ENCODE assay signal across 8 mouse cellular contexts in the genomic region with DNA sequence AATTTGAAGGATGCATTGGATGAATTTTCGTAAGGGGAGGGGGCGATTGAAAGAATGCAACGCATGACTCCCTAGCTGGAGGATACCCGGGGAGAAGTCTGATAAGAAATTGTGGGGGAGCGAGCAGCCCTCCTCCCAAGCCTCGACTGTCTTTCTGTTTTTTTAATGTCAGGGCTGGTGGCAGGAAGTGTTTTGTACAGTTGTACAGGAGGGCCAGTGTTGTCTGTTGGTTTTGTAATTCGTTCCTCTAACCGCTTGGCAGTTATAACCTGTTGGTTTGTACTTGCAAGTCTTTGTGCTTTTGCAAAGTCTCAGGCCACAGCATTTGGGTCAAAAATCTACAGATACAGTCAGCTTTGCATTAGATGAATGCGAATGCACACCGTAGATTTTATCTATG. TPM values are rescaled to one million over a fixed set of nuclear protein-coding genes. Genes with fewer than 3 reads are reported as not detected.
A peak's percentile ranks its signal among the peaks of the same experiment; 100 is the strongest.
DNase-seq lines count a peak whose midpoint lies in the region; ATAC-seq and TF ChIP-seq lines count a peak whose summit lies in the region.

No protein-coding gene starts in this region.

- H3K4me3 ChIP-seq in lung, embryonic 15.5 days = peak overlapping the region; percentile 97
- peak overlapping the region; percentile 85 for H3K4me3 ChIP-seq in embryonic fibroblast, embryonic 13.5 days (ENCODE audit: insufficient read depth, low read length)
- peak overlapping the region; percentile 86 for H3K4me3 ChIP-seq in limb, embryonic 14.5 days (replicated peaks; ENCODE audit: low read length)
- peak overlapping the region; percentile 92 for H3K4me3 ChIP-seq in stomach, embryonic 14.5 days (ENCODE audit: low read depth, low read length)

- no peak for ATAC-seq in lung, embryonic 15.5 days (ENCODE audit: borderline replicate concordance, extremely low read depth, low FRiP score, low TSS enrichment)
- no peak for ATAC-seq in limb, embryonic 14.5 days (ENCODE audit: low FRiP score, low read depth)
- no peak for ATAC-seq in stomach, embryonic 14.5 days (ENCODE audit: insufficient number of reproducible peaks, insufficient read depth, low FRiP score, low read depth)

- no peak for TF ChIP-seq POLR2A in embryonic fibroblast, embryonic 13.5 days (IDR thresholded peaks at IDR 0.05; ENCODE audit: low read depth, low read length)
- no peak for TF ChIP-seq POLR2A in limb, embryonic 14.5 days (IDR thresholded peaks at IDR 0.05; ENCODE audit: borderline replicate concordance, extremely low read depth, insufficient read depth, insufficient read length)

- no peak for TF ChIP-seq CTCF in embryonic fibroblast, embryonic 13.5 days (IDR thresholded peaks at IDR 0.05; ENCODE audit: borderline replicate concordance, insufficient read depth, low read length)

- DNase-seq in lung, postnatal 4 days = no peak
- no peak for DNase-seq in limb, embryonic 14.5 days (ENCODE audit: low spot score)
- no peak for DNase-seq in left cerebral cortex, adult 9 months (ENCODE audit: low spot score in 2 of 2)
- DNase-seq in cerebellum, postnatal 25 days = no peak
- DNase-seq in c-Kit-positive CD71-positive TER-119-positive erythroid progenitor cells, embryonic 14.5 days (ENCODE audit: low spot score) = no peak

- 11% methylated on average over 10 of the region's 10 CpGs for WGBS in lung, embryonic 15.5 days
- WGBS in limb, embryonic 14.5 days = 25% methylated on average over 10 of the region's 10 CpGs
- WGBS in stomach, embryonic 14.5 days = 15% methylated on average over 10 of the region's 10 CpGs

- peak overlapping the region; percentile 80 for H3K9ac ChIP-seq in lung, embryonic 15.5 days
- H3K9ac ChIP-seq in limb, embryonic 14.5 days (ENCODE audit: low read depth, low read length, severe bottlenecking) = peak overlapping the region; percentile 82
- H3K9ac ChIP-seq in stomach, embryonic 14.5 days (replicated peaks; ENCODE audit: low read depth, low read length) = peak overlapping the region; percentile 71

- H3K27me3 ChIP-seq in lung, embryonic 15.5 days = no peaks in the 10 kb centered on the region
- H3K27me3 ChIP-seq in limb, embryonic 14.5 days (ENCODE audit: control insufficient read depth, insufficient read depth, low read length) = no peaks in the 10 kb centered on the region
- no peaks in the 10 kb centered on the region for H3K27me3 ChIP-seq in stomach, embryonic 14.5 days (ENCODE audit: control insufficient read depth, insufficient read depth, low read length)

- peak overlapping the region; percentile 89 for H3K4me2 ChIP-seq in lung, embryonic 15.5 days
- H3K4me2 ChIP-seq in limb, embryonic 14.5 days (replicated peaks; ENCODE audit: low read depth, low read length, severe bottlenecking) = peak overlapping the region; percentile 77
- peak overlapping the region; percentile 88 for H3K4me2 ChIP-seq in stomach, embryonic 14.5 days (replicated peaks; ENCODE audit: low read depth, low read length)

- H3K4me1 ChIP-seq in lung, embryonic 15.5 days = peaks cover 28% of the 10 kb centered on the region
- peaks cover 4% of the 10 kb centered on the region; the same call in 1 of the 2 replicates for H3K4me1 ChIP-seq in embryonic fibroblast, embryonic 13.5 days (ENCODE audit: control insufficient read depth, insufficient read depth, low read length)
- peaks cover 14% of the 10 kb centered on the region for H3K4me1 ChIP-seq in limb, embryonic 14.5 days (ENCODE audit: control insufficient read depth, insufficient read depth, low read length)
- peaks cover 6% of the 10 kb centered on the region; the same call in 1 of the 2 replicates for H3K4me1 ChIP-seq in stomach, embryonic 14.5 days (ENCODE audit: control insufficient read depth, insufficient read depth, low read length)

- H3K36me3 ChIP-seq in lung, embryonic 15.5 days = no peaks in the 10 kb centered on the region
- H3K36me3 ChIP-seq in limb, embryonic 14.5 days (ENCODE audit: control insufficient read depth, insufficient read depth, low read length) = no peaks in the 10 kb centered on the region
- no peaks in the 10 kb centered on the region for H3K36me3 ChIP-seq in stomach, embryonic 14.5 days (ENCODE audit: control insufficient read depth, insufficient read depth, low read length)

- no peaks in the 10 kb centered on the region for H3K9me3 ChIP-seq in lung, embryonic 15.5 days
- H3K9me3 ChIP-seq in limb, embryonic 14.5 days (ENCODE audit: control insufficient read depth, low read length) = no peaks in the 10 kb centered on the region
- no peaks in the 10 kb centered on the region for H3K9me3 ChIP-seq in stomach, embryonic 14.5 days (ENCODE audit: control insufficient read depth, low read depth, low read length)

- peak overlapping the region; percentile 89; the same call in 1 of the 2 replicates for H3K27ac ChIP-seq in lung, embryonic 15.5 days
- H3K27ac ChIP-seq in embryonic fibroblast, embryonic 13.5 days (ENCODE audit: insufficient read depth, low read length) = no peak overlapping the region
- no peak overlapping the region for H3K27ac ChIP-seq in limb, embryonic 14.5 days (replicated peaks; ENCODE audit: low read depth, low read length)
- no peak overlapping the region for H3K27ac ChIP-seq in stomach, embryonic 14.5 days (ENCODE audit: low read length)

RNA-seq across cellular contexts. Expression of gene Elovl5, which starts 1.0 kb away (rescaled TPM):
- 78.0 and 83.0 TPM in 2 replicates for polyA plus RNA-seq in lung, embryonic 15.5 days (2015; fragmentation: Nextera tagmentation; extraction: Ambion mirVana)
- 81.5 and 107 TPM in 2 replicates for polyA plus RNA-seq in embryonic fibroblast, embryonic 13.5 days (2011; ENCODE audit: insufficient read length, low read depth, missing spikeins)
- 59.1 and 83.9 TPM in 2 replicates for polyA plus RNA-seq in limb, embryonic 14.5 days (2012; rRNA removed)
- 72.7 and 76.6 TPM in 2 replicates for polyA plus RNA-seq in limb, embryonic 14.5 days (2014; fragmentation: Nextera tagmentation; extraction: Ambion mirVana)
- polyA plus RNA-seq in stomach, embryonic 14.5 days (2014; fragmentation: Nextera tagmentation; extraction: Ambion mirVana) = 85.4 and 89.1 TPM in 2 replicates
